ENCODE assay signal across 10 mouse cellular contexts in the genomic region with DNA sequence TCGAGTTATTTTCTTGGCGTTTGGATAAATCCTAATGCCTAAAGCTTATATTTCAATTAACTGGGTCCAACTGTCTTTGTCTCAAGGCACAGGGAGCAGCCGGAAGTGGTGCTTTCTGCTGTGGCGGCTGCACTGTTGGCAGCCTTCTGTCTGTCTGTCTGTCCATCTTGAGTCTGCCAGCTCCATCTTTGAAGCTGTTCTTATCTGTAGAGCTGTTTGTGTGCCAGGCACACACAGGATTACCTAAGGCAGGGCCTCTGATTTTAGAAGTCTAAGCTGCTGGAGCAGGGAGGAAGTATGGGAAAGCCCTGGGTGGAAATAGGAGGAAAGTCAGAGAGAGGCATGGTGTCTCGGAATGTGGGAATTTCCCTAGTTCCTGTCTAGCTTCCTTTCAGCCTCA.
DNase-seq lines count a peak whose midpoint lies in the region; ATAC-seq and TF ChIP-seq lines count a peak whose summit lies in the region.
"Had no signal": no experiment of that assay in that cellular context is flagged by ENCODE, and none has a peak within 500 bp of the region (broad histone marks: within the 10 kb centered on the region; RNA-seq: fewer than 3 reads in every experiment).

No protein-coding gene starts in this region.

- H3K4me1 ChIP-seq in hindbrain, postnatal 0 days (ENCODE audit: insufficient read depth, low read length), result 0 out of 2 replicates have a peak, but pooled peaks cover 3% of the 10 kb centered on the region
- peaks cover 15% of the 10 kb centered on the region for H3K4me1 ChIP-seq in midbrain, embryonic 12.5 days

- TF ChIP-seq CTCF in hindbrain, postnatal 0 days (IDR thresholded peaks at IDR 0.05; ENCODE audit: low read depth), result no peak

- H3K9ac ChIP-seq in hindbrain, postnatal 0 days (replicated peaks; ENCODE audit: low read length), result no peak overlapping the region
- H3K9ac ChIP-seq in midbrain, embryonic 12.5 days (replicated peaks), result no peak overlapping the region

- DNase-seq in frontal cortex, postnatal 25 days (ENCODE audit: low spot score in 2 of 2), result no peak
- DNase-seq in embryo, embryonic 11 days, result peak; percentile 20
- DNase-seq in hindbrain, postnatal 0 days (ENCODE audit: low spot score), result peak; percentile 20
- DNase-seq in spleen, adult 18-20 months, result no peak
- DNase-seq in adipocyte (ENCODE audit: low spot score), result no peak
- DNase-seq in kidney, adult 9 months, result no peak
- DNase-seq: B cell, adult 2 months; cerebellum, postnatal 25 days had no signal

- H3K4me3 ChIP-seq in hindbrain, postnatal 0 days (ENCODE audit: low read length), result no peak overlapping the region
- H3K4me3 ChIP-seq in midbrain, embryonic 12.5 days, result no peak overlapping the region

- H3K27ac ChIP-seq in hindbrain, postnatal 0 days, result no peak overlapping the region
- peak overlapping the region; percentile 74 for H3K27ac ChIP-seq in midbrain, embryonic 12.5 days (replicated peaks)

- H3K9me3 ChIP-seq in hindbrain, postnatal 0 days (ENCODE audit: low read length), result no peaks in the 10 kb centered on the region
- no peaks in the 10 kb centered on the region for H3K9me3 ChIP-seq in midbrain, embryonic 12.5 days

- no peaks in the 10 kb centered on the region for H3K27me3 ChIP-seq in hindbrain, postnatal 0 days (ENCODE audit: insufficient read depth, low read length)
- H3K27me3 ChIP-seq in midbrain, embryonic 12.5 days, result 0 out of 2 replicates have a peak, but pooled peaks cover 3% of the 10 kb centered on the region

- no peaks in the 10 kb centered on the region for H3K36me3 ChIP-seq in hindbrain, postnatal 0 days (ENCODE audit: insufficient read depth, low read length)
- no peaks in the 10 kb centered on the region for H3K36me3 ChIP-seq in midbrain, embryonic 12.5 days

- 25% methylated on average over 5 of the region's 5 CpGs for WGBS in hindbrain, postnatal 0 days
- 26% methylated on average over 5 of the region's 5 CpGs for WGBS in midbrain, embryonic 12.5 days

- H3K4me2 ChIP-seq in hindbrain, postnatal 0 days (ENCODE audit: low read depth, low read length), result 0 out of 2 replicates have a peak overlapping the region, but pooled peaks have one; percentile 6
- 0 out of 2 replicates have a peak overlapping the region, but pooled peaks have one; percentile 4 for H3K4me2 ChIP-seq in midbrain, embryonic 12.5 days (replicated peaks)

- 0 out of 2 replicates have a peak, but pooled peaks have one; percentile 34 for ATAC-seq in frontal cortex, adult (ENCODE audit: low TSS enrichment)
- no peak for ATAC-seq in hindbrain, postnatal 0 days
- no peak for ATAC-seq in midbrain, embryonic 12.5 days (ENCODE audit: low FRiP score, low read depth)

Comparison
In these comparisons a context has a peak if more than half of its experiments do, and no peak if none do; other contexts are left out.
1. DNase-seq: peak in embryo, embryonic 11 days (single experiment) and hindbrain, postnatal 0 days (single experiment); none in frontal cortex, postnatal 25 days (0 of 2), spleen, adult 18-20 months (0 of 2), adipocyte (single experiment) and kidney, adult 9 months (single experiment).